Mouse (Mus musculus) layer of hippocampus, adult 18-20 months (tissue): ENCODE measurements around the gene Ext2. TPM values are rescaled to one million over a fixed set of nuclear protein-coding genes. Genes with fewer than 3 reads are reported as not detected.

ENCODE experiments used
- DNase-seq, 2 experiments: peaks; one replicate each; pipeline ENCODE4 v3.0.0; 2022; ENCODE audit warnings: low spot score in 2 of 2
- total RNA-seq, 2 experiments: library from RNA; stranded (reverse); gene quantifications; 2 replicates each; pipeline ENCODE4 v1.2.3; 2021

The Ext2 gene
- total RNA-seq, 2 experiments from 2014 or later, result 46.4 to 46.8 TPM

- no peak for DNase-seq
These were observed 14.9 kb downstream of the Ext2 start for GRCm38 (mm10) chr2:93807440-93807839.

GRCm38 (mm10) chr2:93806487-93807201 is 15.7 kb downstream of the Ext2 start:
- DNase-seq, result no peak

GRCm38 (mm10) chr2:93805523-93805922 is 16.8 kb downstream of the Ext2 start:
- no peak for DNase-seq

- no peak for DNase-seq
These were observed 17.3 kb downstream of the Ext2 start for GRCm38 (mm10) chr2:93805066-93805465.

GRCm38 (mm10) chr2:93802947-93803346 is 19.4 kb downstream of the Ext2 start:
- no peak for DNase-seq

- no peak for DNase-seq
These were observed 21.3 kb downstream of the Ext2 start for GRCm38 (mm10) chr2:93801097-93801496.

- DNase-seq, result no peak
These were observed 25.1 kb downstream of the Ext2 start for GRCm38 (mm10) chr2:93797162-93797795.

- no peak for DNase-seq
These were observed 28.0 kb downstream of the Ext2 start for GRCm38 (mm10) chr2:93794375-93794774.

- peak in 1 of 2 experiments; percentile 51 for DNase-seq
These were observed 30.6 kb downstream of the Ext2 start for GRCm38 (mm10) chr2:93791516-93792499.

- no peak for DNase-seq
These were observed 31.5 kb downstream of the Ext2 start for GRCm38 (mm10) chr2:93790798-93791345.

GRCm38 (mm10) chr2:93788557-93788956 is 33.8 kb downstream of the Ext2 start:
- peak in 1 of 2 experiments; percentile 59 for DNase-seq

- peak; percentile 69 to 92 for DNase-seq
These were observed 36.2 kb downstream of the Ext2 start for GRCm38 (mm10) chr2:93786175-93786574.

GRCm38 (mm10) chr2:93785432-93785798 is 37.0 kb downstream of the Ext2 start:
- no peak for DNase-seq

- peak in 1 of 2 experiments; percentile 67 for DNase-seq
These were observed 37.5 kb downstream of the Ext2 start for GRCm38 (mm10) chr2:93784721-93785431.

- DNase-seq, result no peak
These were observed 38.3 kb downstream of the Ext2 start for GRCm38 (mm10) chr2:93783926-93784539.

- DNase-seq, result no peak
These were observed 39.7 kb downstream of the Ext2 start for GRCm38 (mm10) chr2:93782682-93783081.

GRCm38 (mm10) chr2:93782156-93782555 is 40.2 kb downstream of the Ext2 start:
- DNase-seq, result no peak

GRCm38 (mm10) chr2:93780528-93780927 is 41.8 kb downstream of the Ext2 start:
- no peak for DNase-seq

- DNase-seq, result no peak
These were observed 42.5 kb downstream of the Ext2 start for GRCm38 (mm10) chr2:93779897-93780208.
